Mouse (Mus musculus) heart, embryonic 12.5 days (tissue): ENCODE measurements around the gene Ints11. TPM values are rescaled to one million over a fixed set of nuclear protein-coding genes. Genes with fewer than 3 reads are reported as not detected.

Experiments
- ATAC-seq: fragments of 200-750 bp; cut with Nextera tagmentation; 2 replicates; pipeline ENCODE4 v1.8.0; 2017; ENCODE audit warnings: moderate TSS enrichment, moderate library complexity; ENCODE audit not compliant: insufficient number of reproducible peaks, low FRiP score
- H3K27ac ChIP-seq: fragments of 300-500 bp; sonication (generic); 2 replicates; pipeline ENCODE4 v1.5.1; 2016; ENCODE audit warnings: mild to moderate bottlenecking, moderate library complexity; ENCODE audit not compliant: poor library complexity, severe bottlenecking
- H3K27me3 ChIP-seq: fragments of 300-500 bp; sonication (generic); replicated peaks from 2 replicates; pipeline ENCODE4 v1.6.1; 2016; ENCODE audit warnings: mild to moderate bottlenecking, moderate library complexity
- H3K36me3 ChIP-seq: fragments of 300-500 bp; sonication (generic); 2 replicates; pipeline ENCODE4 v1.6.1; 2016; ENCODE audit warnings: mild to moderate bottlenecking, moderate library complexity
- H3K4me1 ChIP-seq: fragments of 300-500 bp; sonication (generic); replicated peaks from 2 replicates; pipeline ENCODE4 v1.6.1; 2016; ENCODE audit warnings: mild to moderate bottlenecking
- H3K4me2 ChIP-seq: fragments of 300-500 bp; sonication (generic); 2 replicates; pipeline ENCODE4 v1.6.1; 2016; ENCODE audit warnings: mild to moderate bottlenecking, moderate library complexity
- H3K4me3 ChIP-seq: fragments of 300-500 bp; sonication (generic); 2 replicates; pipeline ENCODE4 v1.5.1; 2016; ENCODE audit warnings: mild to moderate bottlenecking
- H3K9ac ChIP-seq: fragments of 300-500 bp; sonication (generic); 2 replicates; pipeline ENCODE4 v1.6.1; 2016; ENCODE audit warnings: mild to moderate bottlenecking, moderate library complexity
- H3K9me3 ChIP-seq: fragments of 300-500 bp; sonication (generic); replicated peaks from 2 replicates; pipeline ENCODE4 v1.6.1; 2016; ENCODE audit warnings: mild to moderate bottlenecking, moderate library complexity
- WGBS: fragments of 180-500 bp; shearing (Covaris S2); methylation state at CpG from one replicate; pipeline ENCODE4 v1.1.7; 2016; 5-methylcytosine and 5-hydroxymethylcytosine counted together
- polyA plus RNA-seq: library from polyadenylated mRNA; unstranded; fragments of >200 nt; fragmentation: Nextera tagmentation; extraction: Ambion mirVana; gene quantifications from 2 replicates; pipeline ENCODE4 v1.2.1, GENCODE M21; 2016

Ints11 gene
- polyA plus RNA-seq = 37.8 and 38.3 TPM in 2 replicates

DNA sequence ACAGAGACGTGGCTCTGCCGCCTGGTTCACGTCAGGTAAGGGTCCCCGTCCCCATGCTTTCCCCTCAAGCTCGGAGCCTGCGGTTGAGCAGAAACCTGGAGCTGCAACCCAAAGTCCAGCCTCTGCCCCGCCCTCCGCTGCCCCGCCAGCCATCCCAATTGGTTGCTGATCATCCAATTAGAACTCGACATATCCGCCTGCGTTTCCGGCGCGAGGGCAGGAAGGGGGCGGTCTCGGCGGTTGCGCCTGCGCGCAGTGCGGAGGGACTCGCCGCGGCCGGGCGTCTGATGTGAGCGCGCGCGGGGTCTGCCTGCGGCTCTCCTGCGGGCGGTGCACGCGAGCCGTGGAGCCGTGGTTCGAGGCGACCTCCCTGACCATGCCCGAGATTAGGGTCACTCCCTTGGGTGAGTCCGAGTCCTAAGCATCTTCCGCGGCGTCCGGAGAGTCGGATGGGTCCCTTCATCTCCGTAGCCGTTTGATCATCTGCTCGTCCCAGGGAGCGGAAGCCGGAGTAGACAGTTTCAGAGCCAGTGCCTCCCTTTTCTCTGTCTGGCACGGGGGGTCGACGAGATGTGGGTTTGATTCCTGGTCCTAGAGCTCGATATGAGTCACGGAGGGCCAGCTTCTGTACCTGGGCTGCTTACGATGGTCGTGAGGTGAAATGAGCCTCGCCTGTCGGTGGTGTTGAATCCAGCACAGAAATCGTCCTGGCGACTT is at the start of gene Ints11, which contains the start of gene Cptp:
Gene Ints11, plus strand, starts transcription at position 230 of the 717 bp plus-strand sequence.
Gene Cptp, minus strand, starts transcription at position 124 of the 717 bp plus-strand sequence.
- peak within 1 kb of the TSS; percentile 75 for H3K27ac ChIP-seq
- peak within 1 kb of the TSS; percentile 95 for H3K4me2 ChIP-seq
- H3K4me3 ChIP-seq = peak within 1 kb of the TSS; percentile 91
- no peaks in the 10 kb centered on the region for H3K9me3 ChIP-seq
- WGBS = under 1% methylated on average over 63 of the region's 63 CpGs
- peak within 1 kb of the TSS; percentile 92 for H3K9ac ChIP-seq
- peaks cover 52% of the 10 kb centered on the region for H3K36me3 ChIP-seq
- H3K4me1 ChIP-seq = peaks cover 18% of the 10 kb centered on the region
- no peaks in the 10 kb centered on the region for H3K27me3 ChIP-seq
- ATAC-seq = peak; percentile 97

DNA sequence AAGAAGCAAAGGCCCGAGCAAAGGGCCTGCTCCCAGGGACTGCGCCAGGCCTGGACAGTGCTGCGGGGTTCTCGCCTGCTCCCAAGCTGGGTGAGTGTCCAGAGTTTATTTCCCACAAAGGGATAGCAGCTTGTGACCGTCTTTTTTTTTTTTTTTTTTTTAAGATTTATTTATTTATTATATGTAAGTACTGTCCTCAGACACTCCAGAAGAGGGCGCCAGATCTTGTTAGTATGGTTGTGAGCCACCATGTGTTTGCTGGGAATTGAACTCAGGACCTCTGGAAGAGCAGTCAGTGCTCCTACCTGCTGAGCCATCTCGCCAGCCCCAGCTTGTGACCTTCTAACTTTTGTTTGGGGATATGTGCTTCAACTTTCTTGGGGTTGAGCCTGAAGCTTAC is 48.3 kb upstream of the Ints11 start:
- no peak overlapping the region for H3K9ac ChIP-seq
- no peaks in the 10 kb centered on the region for H3K4me1 ChIP-seq
- ATAC-seq = no peak
- peaks cover 92% of the 10 kb centered on the region for H3K36me3 ChIP-seq
- H3K9me3 ChIP-seq = no peaks in the 10 kb centered on the region
- H3K27ac ChIP-seq = no peak overlapping the region
- H3K27me3 ChIP-seq = no peaks in the 10 kb centered on the region
- H3K4me2 ChIP-seq = no peak overlapping the region
- 84% methylated on average over 7 of the region's 7 CpGs for WGBS
- H3K4me3 ChIP-seq = no peak overlapping the region

DNA sequence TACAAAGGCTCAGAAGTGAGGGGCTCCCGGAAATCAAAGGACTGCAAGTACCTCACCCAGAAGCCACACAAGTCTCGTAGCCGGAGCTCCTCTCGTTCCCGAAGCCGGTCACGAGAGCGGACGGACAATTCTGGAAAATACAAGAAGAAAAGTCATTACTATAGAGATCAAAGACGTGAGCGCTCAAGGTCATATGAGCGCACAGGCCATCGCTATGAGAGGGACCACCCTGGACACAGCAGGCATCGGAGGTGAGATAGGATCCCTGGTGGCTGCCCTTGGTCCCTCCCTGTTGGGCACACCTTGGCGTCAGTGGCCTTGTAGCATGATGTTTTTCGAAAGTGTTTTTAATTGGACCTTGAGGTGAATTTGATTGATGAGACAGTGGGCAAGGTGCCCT is 45.9 kb upstream of the Ints11 start:
- 93% methylated on average over 16 of the region's 16 CpGs for WGBS
- Histone ChIP-seq H3K4me3 (no peak overlapping the region), H3K4me1 (no peaks in the 10 kb centered on the region), H3K4me2 (no peak overlapping the region), H3K27me3 (no peaks in the 10 kb centered on the region), H3K27ac (no peak overlapping the region), H3K9ac (no peak overlapping the region), H3K36me3 (peaks cover 91% of the 10 kb centered on the region), H3K9me3 (no peaks in the 10 kb centered on the region)
- ATAC-seq = no peak

DNA sequence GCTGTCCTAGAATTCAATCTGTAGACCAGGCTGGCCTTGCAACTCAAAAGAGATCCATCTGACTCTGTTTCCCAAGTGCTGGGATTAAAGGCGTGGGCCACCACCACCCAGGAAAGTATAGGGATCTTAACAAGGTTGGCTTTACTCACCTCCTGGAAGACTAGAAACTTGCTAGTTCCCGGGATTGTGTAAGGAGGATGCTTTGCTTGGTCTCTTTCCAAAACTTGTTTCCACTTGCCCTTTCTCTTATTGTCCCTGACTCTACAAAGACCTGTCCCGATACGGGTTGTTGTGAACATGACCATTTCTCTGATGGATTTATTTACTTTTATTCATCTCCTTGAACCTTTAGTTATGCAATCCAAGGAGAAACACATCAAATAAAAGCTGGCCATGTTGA is 39.5 kb upstream of the Ints11 start:
- Histone ChIP-seq H3K36me3 (peaks cover 43% of the 10 kb centered on the region), H3K4me3 (no peak overlapping the region), H3K27ac (no peak overlapping the region), H3K9me3 (no peaks in the 10 kb centered on the region), H3K4me2 (no peak overlapping the region), H3K9ac (no peak overlapping the region), H3K4me1 (peaks cover 27% of the 10 kb centered on the region), H3K27me3 (no peaks in the 10 kb centered on the region)
- ATAC-seq = no peak
- 87% methylated on average over 4 of the region's 4 CpGs for WGBS

DNA sequence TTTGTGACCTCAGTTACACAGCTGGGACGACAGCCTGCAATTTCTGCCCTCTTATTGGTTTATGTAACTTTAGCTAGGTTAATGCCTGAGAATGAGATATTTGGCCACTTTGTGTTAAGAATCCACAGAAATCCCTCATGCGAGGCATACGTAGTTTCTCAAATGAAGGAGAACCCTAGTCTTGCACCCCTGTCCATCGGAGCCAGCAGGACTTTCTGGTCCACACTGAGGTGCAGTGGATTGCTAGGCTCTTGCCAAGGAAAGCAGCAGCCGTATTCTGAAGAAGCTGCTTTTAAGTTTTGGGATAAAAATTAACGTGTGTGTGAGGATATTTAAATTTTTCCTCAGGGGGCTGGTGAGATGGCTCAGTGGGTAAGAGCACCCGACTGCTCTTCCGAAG is 38.8 kb upstream of the Ints11 start:
- Histone ChIP-seq H3K36me3 (peaks cover 35% of the 10 kb centered on the region), H3K27ac (peak overlapping the region; percentile 90), H3K4me3 (0 out of 2 replicates have a peak overlapping the region, but pooled peaks have one; percentile 86), H3K4me1 (peaks cover 27% of the 10 kb centered on the region), H3K4me2 (peak overlapping the region; percentile 91), H3K27me3 (no peaks in the 10 kb centered on the region), H3K9ac (no peak overlapping the region), H3K9me3 (no peaks in the 10 kb centered on the region)
- 52% methylated on average over 8 of the region's 8 CpGs for WGBS
- ATAC-seq = no peak

DNA sequence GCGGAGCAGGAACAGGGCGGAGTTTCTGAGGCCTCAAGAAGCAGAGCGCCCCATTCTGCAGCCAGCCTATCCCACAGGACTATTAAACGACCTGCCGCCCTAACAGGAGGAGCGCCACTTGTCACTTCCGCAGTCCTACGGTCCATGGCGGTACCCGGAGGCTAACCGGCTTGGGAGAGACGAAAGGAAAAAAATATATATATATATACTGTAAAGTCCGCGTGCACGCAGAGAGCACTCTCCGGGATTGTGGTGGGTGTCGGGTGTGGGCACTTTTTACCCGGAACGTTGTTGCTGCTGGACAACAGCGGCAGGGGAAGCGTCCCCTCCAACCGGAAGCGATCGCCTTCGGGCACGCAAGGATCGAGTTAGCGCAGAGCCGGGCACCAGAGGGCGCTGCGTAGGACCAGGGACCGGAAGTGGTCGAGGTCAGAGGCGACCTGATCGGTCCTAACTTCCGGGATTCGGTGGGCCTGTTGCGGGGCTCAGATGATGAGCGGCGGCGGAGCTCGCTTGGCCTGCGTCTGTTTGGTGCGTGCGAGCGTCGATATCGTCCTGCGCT is 38.1 kb upstream of the Ints11 start, which contains the start of gene Aurkaip1:
Gene Aurkaip1, plus strand, starts transcription at position 68 of the 562 bp plus-strand sequence.
- Histone ChIP-seq H3K9me3 (no peaks in the 10 kb centered on the region), H3K4me2 (peak within 1 kb of the TSS; percentile 91), H3K9ac (peak within 1 kb of the TSS; percentile 95), H3K36me3 (peaks cover 32% of the 10 kb centered on the region), H3K4me3 (peak within 1 kb of the TSS; percentile 86), H3K4me1 (peaks cover 27% of the 10 kb centered on the region), H3K27ac (peak within 1 kb of the TSS; percentile 90), H3K27me3 (no peaks in the 10 kb centered on the region)
- peak; percentile 94 for ATAC-seq
- WGBS = under 1% methylated on average over 49 of the region's 49 CpGs

DNA sequence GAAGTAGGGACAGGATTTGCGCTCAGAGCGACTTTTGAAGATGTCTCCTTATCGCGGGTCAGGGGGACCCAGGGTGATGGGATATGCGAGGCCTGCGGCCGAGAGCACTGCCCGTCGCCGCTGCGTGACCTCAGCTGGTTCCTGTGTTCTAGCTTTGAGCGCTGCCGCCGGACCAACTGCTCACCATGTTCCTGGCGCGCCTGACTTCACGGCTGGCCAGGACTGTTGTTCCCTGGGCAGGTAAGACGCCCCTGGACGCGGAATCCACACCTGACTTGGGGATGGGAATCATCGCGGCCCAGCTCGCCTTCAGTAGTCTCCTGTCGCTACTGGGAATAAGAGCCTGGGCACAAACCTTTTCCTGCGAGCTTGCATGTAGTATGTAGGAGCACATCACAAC is 37.5 kb upstream of the Ints11 start:
- Histone ChIP-seq H3K9ac (peak overlapping the region; percentile 95), H3K9me3 (no peaks in the 10 kb centered on the region), H3K36me3 (peaks cover 27% of the 10 kb centered on the region), H3K4me2 (peak overlapping the region; percentile 91), H3K4me3 (peak overlapping the region; percentile 86), H3K27ac (peak overlapping the region; percentile 90), H3K4me1 (peaks cover 27% of the 10 kb centered on the region), H3K27me3 (no peaks in the 10 kb centered on the region)
- under 1% methylated on average over 25 of the region's 25 CpGs for WGBS
- ATAC-seq = peak; percentile 36

DNA sequence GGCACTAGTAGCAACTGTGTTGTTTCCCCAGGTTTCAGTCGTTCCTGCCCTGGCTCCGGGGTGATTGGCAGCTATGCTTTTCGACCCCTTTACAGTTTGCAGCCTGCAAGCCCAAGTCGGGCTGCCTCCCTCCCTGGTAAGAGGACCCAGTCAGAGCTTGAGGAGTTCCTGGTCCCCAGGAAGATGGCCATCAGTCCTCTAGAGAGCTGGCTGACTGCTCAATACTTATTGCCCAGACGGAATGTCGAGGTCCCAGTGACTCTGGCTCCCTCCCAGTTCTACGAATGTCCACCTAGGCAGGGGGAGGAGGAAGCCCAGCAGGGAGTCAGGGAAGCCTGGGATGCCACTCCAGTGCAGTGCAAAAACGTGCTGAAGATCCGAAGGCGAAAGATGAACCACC is 37.0 kb upstream of the Ints11 start:
- peak overlapping the region; percentile 90; the same call in 1 of the 2 replicates for H3K27ac ChIP-seq
- 53% methylated on average over 10 of the region's 10 CpGs for WGBS
- H3K4me1 ChIP-seq = peaks cover 28% of the 10 kb centered on the region
- H3K36me3 ChIP-seq = peaks cover 22% of the 10 kb centered on the region
- no peaks in the 10 kb centered on the region for H3K9me3 ChIP-seq
- ATAC-seq = no peak
- peak overlapping the region; percentile 86 for H3K4me3 ChIP-seq
- H3K4me2 ChIP-seq = peak overlapping the region; percentile 91
- H3K27me3 ChIP-seq = no peaks in the 10 kb centered on the region
- peak overlapping the region; percentile 95 for H3K9ac ChIP-seq

DNA sequence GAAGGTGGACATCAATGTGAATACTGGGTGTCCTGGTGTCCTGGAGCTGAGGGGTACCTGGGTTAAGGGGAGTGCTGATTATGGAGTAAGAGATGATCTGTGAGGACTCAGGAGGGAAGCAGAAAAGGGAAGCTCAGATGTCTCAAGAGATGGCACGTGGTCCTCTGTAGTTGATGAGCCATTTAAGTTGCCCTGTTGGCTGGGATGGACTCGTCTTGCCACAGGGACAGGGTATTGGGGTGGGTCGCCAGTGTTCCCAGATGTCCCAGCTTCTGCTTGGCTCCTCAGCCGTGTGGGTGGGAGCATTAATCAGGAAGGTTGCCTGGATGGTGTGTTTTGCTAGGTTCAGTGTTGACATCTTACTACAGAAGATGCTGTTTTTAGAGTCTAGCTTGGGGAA is 36.1 kb upstream of the Ints11 start:
- peaks cover 37% of the 10 kb centered on the region for H3K4me1 ChIP-seq
- H3K9ac ChIP-seq = no peak overlapping the region
- H3K36me3 ChIP-seq = peaks cover 13% of the 10 kb centered on the region
- no peaks in the 10 kb centered on the region for H3K27me3 ChIP-seq
- no peak overlapping the region for H3K4me2 ChIP-seq
- H3K27ac ChIP-seq = no peak overlapping the region
- 83% methylated on average over 4 of the region's 4 CpGs for WGBS
- ATAC-seq = no peak
- H3K4me3 ChIP-seq = no peak overlapping the region
- no peaks in the 10 kb centered on the region for H3K9me3 ChIP-seq

DNA sequence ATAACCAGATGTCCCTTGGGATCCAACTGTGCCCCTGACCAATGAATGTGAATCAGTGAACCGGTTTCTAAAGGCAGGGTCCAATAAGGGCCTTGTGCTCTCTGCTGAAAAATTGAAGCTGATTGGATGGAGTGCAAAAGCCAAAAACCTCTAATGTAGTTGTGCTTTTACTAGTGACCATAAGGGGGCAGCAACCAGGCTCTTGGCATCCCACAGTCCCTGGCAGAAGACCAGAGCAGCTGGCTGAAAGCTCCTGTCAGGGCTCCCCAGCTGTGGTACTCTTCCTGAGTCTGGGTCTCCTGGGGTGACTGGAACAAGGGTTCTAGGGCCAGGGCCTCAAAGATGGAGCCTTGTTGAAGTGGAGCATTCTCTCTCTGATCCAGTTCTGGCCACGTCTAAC is 35.5 kb upstream of the Ints11 start:
- H3K9ac ChIP-seq = no peak overlapping the region
- WGBS = 24% methylated on average over 2 of the region's 2 CpGs
- peaks cover 43% of the 10 kb centered on the region for H3K4me1 ChIP-seq
- peaks cover 10% of the 10 kb centered on the region for H3K36me3 ChIP-seq
- H3K4me2 ChIP-seq = no peak overlapping the region
- 0 out of 2 replicates have a peak, but pooled peaks have one; percentile 9 for ATAC-seq
- peak overlapping the region; percentile 42 for H3K27ac ChIP-seq
- H3K9me3 ChIP-seq = no peaks in the 10 kb centered on the region
- H3K4me3 ChIP-seq = no peak overlapping the region
- H3K27me3 ChIP-seq = no peaks in the 10 kb centered on the region

DNA sequence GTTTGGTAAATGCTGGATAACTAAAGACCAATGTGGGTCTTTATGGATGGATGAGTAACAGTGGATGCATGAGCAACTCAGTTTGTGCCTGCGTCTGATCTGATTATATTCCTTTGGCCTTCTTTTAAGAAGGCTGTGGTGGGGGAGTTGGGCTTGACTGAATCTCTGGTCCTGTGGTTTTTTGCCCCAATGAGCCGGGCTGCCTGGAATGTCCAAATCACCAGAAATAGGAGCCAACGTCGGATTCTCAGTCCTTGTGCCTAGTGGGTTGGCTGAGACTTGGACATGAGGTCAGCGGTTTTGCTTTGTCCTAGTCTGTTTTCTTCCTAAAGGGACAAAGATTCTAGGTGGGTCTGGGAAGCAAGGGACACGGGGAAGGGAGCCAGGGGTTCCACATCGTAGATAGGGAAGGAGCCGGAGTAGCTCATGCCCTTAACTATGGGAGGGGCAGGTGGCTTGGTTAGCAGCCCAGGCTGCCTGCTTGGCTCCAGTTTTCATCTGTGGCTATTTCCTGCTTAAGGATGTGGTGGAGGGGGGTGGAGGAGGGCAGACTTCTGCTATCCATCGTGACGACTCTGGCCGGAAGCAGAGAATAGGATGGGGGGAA is 31.8 kb upstream of the Ints11 start:
- 50% methylated on average over 11 of the region's 11 CpGs for WGBS
- 0 out of 2 replicates have a peak overlapping the region, but pooled peaks have one; percentile 9 for H3K4me2 ChIP-seq
- H3K4me3 ChIP-seq = no peak overlapping the region
- peaks cover 17% of the 10 kb centered on the region for H3K36me3 ChIP-seq
- H3K9ac ChIP-seq = 0 out of 2 replicates have a peak overlapping the region, but pooled peaks have one; percentile 25
- peaks cover 63% of the 10 kb centered on the region for H3K4me1 ChIP-seq
- H3K9me3 ChIP-seq = no peaks in the 10 kb centered on the region
- no peak for ATAC-seq
- peak overlapping the region; percentile 77; the same call in 1 of the 2 replicates for H3K27ac ChIP-seq
- peaks cover 4% of the 10 kb centered on the region; the same call in 1 of the 2 replicates for H3K27me3 ChIP-seq
